Mouse (Mus musculus) thymus, postnatal 25 days (tissue): ENCODE results near the gene Mtmr2.
A peak's percentile ranks its signal among the peaks of the same experiment; 100 is the strongest.

Experiments used
- DNase-seq: peaks from one replicate; pipeline ENCODE4 v3.0.0; 2022

Mtmr2 gene

DNA sequence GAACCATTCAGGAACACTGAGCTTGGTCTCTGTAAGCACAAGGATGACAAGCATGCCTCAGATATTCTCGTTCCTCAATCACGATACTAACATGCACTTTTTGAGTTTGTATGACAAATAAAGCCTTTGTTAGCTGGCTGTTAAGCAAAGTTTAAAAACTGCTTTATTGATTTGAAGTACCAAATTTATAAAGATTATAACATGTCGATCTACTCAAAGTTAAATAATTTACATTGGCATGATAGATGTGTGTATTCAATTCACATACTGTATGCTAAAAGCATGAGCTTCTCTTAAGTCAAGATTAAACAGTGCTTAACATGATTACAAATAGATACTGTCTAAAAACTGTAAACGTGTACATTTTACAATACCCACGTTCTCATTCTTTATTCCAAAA lies 59.4 kb downstream of the Mtmr2 start:
- no peak for DNase-seq

DNA sequence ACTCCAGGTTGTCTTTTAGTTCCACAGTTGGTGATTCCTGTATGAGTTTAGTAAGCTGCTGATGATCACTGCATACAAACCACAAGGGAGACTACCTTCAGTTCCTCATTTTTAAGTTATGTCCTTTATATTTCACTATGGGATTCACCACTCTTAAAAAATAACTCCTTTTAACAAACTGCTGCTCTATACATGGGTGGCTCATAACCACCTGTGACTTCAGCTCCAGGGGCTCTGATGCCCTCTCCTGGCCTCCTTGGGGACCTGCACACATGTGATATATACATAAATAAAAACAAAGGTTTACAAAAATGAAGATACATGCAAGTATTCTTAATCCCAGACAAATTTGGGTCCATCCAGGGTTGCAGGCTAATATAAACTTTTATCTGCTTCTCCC lies 61.7 kb downstream of the Mtmr2 start:
- DNase-seq: no peak

GRCm38 (mm10) chr9:13818369-13818768 lies 70.2 kb downstream of the Mtmr2 start:
- no peak for DNase-seq

- no peak for DNase-seq
These were observed 72.6 kb downstream of the Mtmr2 start for GRCm38 (mm10) chr9:13820774-13821173.

- no peak for DNase-seq
These were observed 77.7 kb downstream of the Mtmr2 start for GRCm38 (mm10) chr9:13825896-13826295.

DNA sequence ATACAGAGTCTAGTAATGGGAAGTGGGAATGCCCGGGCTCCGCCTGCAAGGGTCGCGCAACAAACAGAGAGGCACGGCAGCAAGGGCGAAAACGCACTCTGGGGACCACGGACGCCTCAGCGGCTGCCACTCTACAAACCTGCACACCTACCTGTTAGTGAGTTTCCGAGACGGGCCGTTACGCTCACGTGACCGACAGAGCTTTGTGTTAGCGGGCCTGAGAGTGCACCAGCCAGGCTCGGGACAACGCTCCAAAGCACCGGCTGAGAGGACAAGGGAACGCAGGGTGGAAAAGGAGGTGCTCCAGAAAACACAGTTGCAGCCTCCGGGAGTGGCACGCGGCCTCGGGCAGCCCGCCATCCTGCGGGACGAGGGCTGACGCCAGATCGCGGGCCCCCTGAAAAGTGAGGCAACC lies 78.2 kb downstream of the Mtmr2 start:
- DNase-seq: peak; percentile 76

- DNase-seq: peak; percentile 95
These were observed 78.7 kb downstream of the Mtmr2 start, which contains the start of gene Cep57 for GRCm38 (mm10) chr9:13826832-13827405. TSS of gene Cep57 (minus strand) at chr9:13827107.

DNA sequence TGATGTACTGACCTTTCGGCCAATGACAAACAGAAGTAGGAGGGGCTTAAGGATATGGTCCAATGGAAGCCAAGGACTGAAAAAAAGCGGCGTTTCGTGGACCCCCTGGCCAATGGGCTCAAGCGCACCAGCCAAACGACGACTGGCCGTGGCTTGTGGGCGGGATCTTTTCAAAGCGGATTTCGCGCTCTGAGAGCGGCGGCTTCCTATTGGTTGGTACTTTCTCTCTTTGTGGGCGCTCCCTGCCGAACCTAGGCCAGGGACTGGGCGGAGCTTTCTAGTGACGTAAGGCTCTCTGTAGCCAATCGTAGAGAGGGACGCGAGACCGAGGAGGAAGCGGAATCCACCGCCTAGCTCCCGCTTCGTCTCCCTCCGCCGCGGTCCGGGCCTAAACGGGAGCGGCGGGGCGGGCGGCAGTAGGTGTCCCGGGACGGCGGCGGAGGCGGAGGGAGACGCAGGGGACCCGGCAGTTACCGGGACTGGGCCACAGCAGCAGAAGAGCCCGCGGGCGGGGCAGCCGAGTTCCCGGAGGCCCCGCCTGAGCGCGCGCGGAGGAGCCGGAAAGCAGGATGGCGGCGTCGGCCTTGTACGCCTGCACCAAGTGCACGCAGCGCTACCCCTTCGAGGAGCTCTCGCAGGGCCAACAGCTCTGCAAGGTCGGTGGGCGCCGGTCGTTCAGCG lies 79.3 kb downstream of the Mtmr2 start, which contains the start of gene Fam76b:
Gene Fam76b, plus strand, starts transcription at position 311 of the 681 bp plus-strand sequence.
- peak; percentile 99 for DNase-seq

DNA sequence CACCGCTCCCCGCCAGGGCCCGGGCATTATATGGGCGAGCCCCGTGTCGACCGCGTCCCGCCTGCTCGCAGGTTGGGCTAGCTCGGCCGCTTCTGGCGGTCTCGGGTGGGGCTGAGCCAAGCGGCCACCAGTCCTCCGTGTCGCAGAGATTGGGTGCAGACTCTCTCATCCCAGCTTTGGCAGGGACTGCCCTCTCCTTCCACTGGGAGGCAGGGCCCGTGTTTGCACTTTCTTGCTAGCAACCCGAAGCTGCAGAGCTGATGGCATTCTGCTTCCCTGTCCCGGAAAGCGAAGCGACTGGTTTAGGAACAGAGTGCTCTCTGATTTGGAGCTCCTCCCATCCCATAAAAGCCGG lies 79.9 kb downstream of the Mtmr2 start:
- DNase-seq: no peak

DNA sequence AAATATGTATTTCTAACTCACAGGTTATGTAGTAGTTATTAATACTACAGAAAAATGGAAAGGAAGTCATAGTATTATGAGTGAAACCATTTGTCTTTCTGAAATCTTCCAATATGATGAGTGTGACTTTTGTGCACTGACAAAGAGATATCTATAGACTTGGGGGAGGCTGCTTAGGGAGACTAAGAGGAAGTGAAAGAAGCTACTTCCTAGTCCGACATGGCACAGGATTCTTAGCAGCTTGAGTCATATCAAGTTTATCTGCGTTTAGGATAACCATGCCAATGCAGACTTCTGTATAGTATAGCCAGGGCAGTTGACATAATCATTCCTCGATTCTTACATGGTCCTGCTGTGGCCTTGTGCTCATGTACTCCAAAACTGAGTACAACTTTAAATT lies 87.0 kb downstream of the Mtmr2 start:
- no peak for DNase-seq

- DNase-seq: no peak
These were observed 88.5 kb downstream of the Mtmr2 start for GRCm38 (mm10) chr9:13836726-13837125.

DNA sequence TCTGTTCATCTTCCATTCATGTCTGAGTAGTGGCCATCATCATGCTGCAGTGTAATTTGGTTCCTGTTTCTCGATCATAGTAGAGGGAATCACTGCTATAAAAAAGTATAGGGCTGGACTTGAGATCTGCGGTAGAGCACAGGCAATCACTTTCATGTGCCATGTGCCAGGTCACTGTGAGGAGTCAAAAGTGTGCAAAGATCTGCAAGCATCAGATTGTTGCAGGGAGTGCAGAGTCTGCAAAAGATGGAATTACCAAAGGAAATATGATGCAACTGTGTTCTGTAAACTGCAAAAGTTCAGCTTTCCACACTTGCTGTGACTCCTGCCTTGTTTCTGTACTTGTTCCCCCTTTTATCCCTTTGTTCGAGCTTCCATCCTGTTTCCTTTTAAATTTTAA lies 99.4 kb downstream of the Mtmr2 start:
- DNase-seq: no peak

DNA sequence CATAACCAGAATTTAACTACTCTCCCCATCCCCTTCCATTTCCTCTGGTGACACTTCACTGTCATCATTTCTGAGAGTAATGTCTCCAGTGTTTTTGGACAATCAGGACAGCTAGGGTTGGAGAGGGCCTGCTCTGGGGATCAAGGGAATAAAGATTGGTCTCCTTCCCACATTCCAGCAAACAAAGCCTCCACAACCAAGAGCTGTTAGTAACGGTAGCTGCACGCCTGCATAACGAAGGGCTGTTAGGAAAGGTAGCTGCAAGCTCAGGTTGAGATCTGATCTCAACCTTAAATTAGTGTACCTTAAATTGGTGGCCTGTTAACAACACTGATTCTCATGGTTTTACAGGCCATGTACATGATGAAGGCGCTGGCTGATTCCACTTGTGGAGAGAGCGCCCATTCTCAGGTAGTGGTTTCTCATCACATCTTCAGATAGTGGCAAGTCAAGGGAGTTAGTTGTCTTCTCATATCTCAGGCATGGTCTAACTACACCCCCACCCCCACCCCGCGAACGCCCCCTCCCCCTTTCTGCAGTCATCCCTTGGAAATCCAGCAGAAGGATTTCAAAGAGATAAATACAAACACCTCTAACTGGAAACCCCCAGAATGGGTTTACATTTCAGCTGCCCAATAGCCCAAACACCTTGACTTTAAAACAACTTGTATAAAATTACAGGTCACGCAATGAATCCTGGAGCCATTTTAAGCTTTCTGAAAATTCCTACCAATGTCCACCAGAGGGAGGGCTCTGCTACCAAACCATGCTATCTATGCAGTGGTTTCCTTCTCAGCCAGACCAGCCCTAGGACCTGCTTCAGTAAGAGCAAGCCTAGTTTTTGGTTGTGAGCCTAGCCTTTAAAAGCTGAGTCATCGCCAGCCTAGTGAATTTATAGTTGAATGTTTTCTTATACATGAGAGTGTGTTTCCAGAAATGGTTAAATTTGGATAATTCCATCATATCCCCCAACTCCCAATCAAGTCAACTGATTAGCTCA lies 100.6 kb downstream of the Mtmr2 start:
- DNase-seq: peak; percentile 10

DNA sequence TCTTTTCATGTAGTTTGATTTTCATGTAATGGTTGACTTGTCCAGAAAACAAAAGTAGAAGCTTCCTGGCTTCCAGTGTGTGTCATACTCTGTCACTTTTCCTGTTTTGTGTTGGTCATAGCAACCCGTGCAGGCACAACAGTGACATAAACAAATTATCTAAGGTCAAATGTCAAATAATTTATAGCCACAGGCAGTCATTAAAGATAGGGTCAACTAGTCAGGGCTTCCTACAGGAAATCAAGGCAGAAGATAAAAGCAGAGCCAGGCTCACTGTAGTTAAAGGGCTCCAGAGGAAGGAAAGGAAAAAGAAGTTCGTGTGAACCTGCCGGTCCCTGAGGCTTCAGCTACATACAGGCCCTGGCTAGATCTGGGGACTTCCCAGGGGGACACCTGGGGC lies 105.7 kb downstream of the Mtmr2 start:
- DNase-seq: no peak
